Mouse (Mus musculus) E14TG2a.4 (cell line): ENCODE data around the gene Hspg2.

Experiments
- CTCF ChIP-seq: conservative IDR thresholded peaks from 2 replicates; pipeline ENCODE4 v1.5.1; 2014; ENCODE audit warnings: low read length
- POU5F1 ChIP-seq: IDR thresholded peaks from 2 replicates; pipeline ENCODE4 v1.6.1; 2014; ENCODE audit warnings: low read length, borderline replicate concordance

- TF ChIP-seq CTCF = no peak
- TF ChIP-seq POU5F1 = no peak
Observed at GRCm38 (mm10) chr4:137497892-137498722, 29.5 kb downstream of the Hspg2 start.
